Mouse (Mus musculus): ENCODE data around the gene Zfp280c.

The Zfp280c gene

GRCm38 (mm10) chrX:48594099-48594760, at the start of gene Zfp280c:
Gene Zfp280c, minus strand, starts transcription at chrX:48594504.
- CTCF ChIA-PET, result no interaction called here

GRCm38 (mm10) chrX:48637032-48637431, 42.7 kb upstream of the Zfp280c start:
- CTCF ChIA-PET, result no interaction called here

- CTCF ChIA-PET, result no interaction called here
Measured at GRCm38 (mm10) chrX:48624054-48624420, 29.7 kb upstream of the Zfp280c start.

DNA sequence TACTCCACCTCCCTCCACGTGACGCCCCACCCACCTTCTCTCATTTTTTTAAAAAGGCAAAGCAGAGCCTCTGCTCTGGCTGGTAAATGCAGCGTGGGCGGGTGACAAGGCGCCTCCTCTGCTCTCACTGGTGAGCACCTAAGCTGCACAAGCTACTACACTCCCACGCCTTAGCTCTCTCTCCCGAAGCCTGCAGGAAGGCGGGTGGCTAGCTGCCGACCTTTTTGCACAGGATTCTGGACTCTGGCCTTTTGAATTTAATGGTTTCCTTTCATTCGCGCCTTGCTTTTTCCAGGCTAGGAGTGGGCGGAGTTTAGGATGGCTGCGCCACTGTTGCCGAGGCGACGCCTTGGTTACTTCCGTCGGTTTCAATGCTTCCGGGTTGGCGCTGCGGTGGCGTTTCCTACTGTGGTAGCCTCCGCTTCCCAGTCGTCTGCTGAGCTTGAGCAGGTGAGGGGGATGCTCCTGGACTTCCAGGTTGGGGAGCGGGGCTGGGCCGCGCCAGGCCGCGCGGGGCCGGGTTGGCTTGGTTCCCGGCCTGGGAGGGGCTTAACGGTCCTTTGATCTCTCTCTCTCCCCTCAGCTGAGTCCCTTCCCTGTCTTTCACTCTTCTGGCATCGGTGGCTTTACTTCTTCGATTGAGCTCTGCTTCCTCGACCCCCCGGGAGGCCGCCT, 29.2 kb upstream of the Zfp280c start, which contains the start of gene Slc25a14:
Gene Slc25a14 (plus strand): TSS at position 35 of the 675 bp plus-strand sequence.
- CTCF ChIA-PET, result no interaction called here

DNA sequence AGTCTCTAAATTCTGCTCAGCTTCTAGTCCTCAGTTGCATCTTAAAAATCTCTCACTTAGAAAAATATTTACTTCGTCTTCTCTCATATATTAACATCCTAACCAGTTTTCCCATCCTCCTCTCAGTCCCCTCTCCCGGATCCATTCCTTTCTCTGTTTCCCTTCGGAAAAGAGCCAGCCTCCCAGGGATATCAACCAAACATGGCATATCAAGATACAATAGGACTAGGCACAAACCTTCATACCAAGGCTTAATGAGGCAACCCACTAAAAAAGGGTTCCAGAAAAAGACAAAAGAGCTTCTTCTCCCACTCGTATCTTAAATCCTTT, 28.7 kb upstream of the Zfp280c start:
- CTCF ChIA-PET, result no interaction called here

- CTCF ChIA-PET, result no interaction called here
Measured at GRCm38 (mm10) chrX:48604872-48605271, 10.6 kb upstream of the Zfp280c start.

- CTCF ChIA-PET, result no interaction called here
Measured at GRCm38 (mm10) chrX:48596906-48597305, 2.6 kb upstream of the Zfp280c start.

DNA sequence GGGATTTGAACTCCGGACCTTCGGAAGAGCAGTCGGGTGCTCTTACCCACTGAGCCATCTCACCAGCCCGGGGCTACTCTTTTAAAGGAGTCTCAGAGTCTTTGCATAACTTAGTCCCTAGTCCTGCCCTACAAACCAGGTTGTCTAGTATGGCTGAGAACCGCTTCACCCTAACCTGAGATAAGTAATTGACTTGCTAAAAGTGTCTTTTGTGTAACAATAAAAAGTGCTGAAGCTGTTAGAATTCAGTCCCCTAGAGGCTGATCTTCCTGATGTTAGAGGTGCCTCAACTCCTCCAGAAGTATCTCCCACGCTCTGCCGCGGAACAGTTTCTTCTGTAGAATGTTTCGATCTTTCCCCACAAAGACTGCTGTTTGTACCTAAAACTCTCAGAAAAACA, 1.7 kb upstream of the Zfp280c start:
- CTCF ChIA-PET, result no interaction called here

- CTCF ChIA-PET, result no interaction called here
Measured at GRCm38 (mm10) chrX:48593721-48594098, 594 bp downstream of the Zfp280c start.

DNA sequence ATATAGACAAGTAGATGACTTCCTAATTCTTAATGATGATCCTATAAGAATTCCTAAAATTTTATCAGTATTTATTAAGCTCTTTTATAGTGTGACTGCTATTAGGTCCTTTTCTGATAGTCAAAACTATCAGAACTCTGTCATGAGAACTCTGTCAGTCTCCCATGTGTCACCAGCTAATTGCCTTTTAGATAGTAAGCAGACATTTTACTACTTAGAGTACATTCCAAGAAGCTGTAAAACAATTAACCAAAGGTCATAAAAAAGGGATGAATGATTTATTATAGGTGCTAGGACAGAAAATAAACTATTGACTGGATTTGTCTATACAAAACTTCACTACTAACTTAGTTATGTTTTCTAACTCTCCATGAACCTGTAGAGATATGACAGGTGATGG, 11.0 kb downstream of the Zfp280c start:
- CTCF ChIA-PET, result no interaction called here

GRCm38 (mm10) chrX:48532175-48532574, 62.1 kb downstream of the Zfp280c start:
- CTCF ChIA-PET, result no interaction called here

GRCm38 (mm10) chrX:48526435-48526834, 67.9 kb downstream of the Zfp280c start:
- CTCF ChIA-PET, result interaction anchor here (0.6 kb wide), 1 partner anchor 245 kb away, joined by 3 read pairs; no protein-coding TSS in a partner anchor

- CTCF ChIA-PET, result no interaction called here
Measured at GRCm38 (mm10) chrX:48525866-48526265, 68.4 kb downstream of the Zfp280c start.

- CTCF ChIA-PET, result no interaction called here
Measured at GRCm38 (mm10) chrX:48525332-48525731, 69.0 kb downstream of the Zfp280c start.

GRCm38 (mm10) chrX:48523512-48523911, 70.8 kb downstream of the Zfp280c start:
- CTCF ChIA-PET, result no interaction called here

DNA sequence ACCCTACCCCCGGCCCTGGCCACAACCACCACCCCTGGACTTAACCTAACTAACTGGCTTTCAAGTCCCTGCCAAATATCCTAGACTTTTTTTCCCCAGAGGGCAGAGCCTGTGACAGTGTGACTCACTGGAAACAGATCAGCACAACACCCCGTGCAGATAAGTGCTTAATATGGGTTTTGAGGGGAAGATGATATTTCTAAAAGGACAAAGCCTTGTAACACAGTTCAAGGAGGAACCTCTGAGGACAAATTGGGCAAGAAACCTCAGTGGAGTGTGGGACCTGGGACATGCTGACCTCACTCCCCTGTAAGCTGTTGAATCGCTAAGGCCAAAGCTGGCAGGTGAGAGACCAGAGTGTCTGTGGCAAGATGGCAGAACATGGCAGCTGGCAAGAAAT, 72.7 kb downstream of the Zfp280c start:
- CTCF ChIA-PET, result no interaction called here

DNA sequence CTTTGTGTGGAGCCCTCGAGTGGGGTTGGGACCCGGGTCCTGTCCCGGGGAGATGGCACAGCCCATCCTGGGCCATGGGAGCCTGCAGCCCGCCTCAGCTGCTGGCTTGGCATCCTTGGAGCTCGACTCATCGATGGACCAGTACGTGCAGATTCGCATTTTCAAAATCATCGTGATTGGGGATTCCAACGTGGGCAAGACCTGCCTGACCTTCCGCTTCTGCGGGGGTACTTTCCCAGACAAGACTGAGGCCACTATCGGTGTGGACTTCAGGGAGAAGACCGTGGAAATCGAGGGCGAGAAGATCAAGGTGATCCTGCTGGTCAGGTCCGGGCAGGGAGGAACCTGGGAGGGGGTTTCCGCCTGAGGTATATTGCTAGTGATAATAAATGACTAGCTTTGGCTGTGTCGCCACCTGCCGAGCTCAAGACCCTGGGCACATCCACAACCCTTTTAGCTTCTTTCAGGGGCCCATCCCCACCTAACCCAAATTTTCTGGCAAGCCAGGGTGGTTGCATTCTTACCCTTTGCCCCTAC, 74.7 kb downstream of the Zfp280c start:
- CTCF ChIA-PET, result no interaction called here

DNA sequence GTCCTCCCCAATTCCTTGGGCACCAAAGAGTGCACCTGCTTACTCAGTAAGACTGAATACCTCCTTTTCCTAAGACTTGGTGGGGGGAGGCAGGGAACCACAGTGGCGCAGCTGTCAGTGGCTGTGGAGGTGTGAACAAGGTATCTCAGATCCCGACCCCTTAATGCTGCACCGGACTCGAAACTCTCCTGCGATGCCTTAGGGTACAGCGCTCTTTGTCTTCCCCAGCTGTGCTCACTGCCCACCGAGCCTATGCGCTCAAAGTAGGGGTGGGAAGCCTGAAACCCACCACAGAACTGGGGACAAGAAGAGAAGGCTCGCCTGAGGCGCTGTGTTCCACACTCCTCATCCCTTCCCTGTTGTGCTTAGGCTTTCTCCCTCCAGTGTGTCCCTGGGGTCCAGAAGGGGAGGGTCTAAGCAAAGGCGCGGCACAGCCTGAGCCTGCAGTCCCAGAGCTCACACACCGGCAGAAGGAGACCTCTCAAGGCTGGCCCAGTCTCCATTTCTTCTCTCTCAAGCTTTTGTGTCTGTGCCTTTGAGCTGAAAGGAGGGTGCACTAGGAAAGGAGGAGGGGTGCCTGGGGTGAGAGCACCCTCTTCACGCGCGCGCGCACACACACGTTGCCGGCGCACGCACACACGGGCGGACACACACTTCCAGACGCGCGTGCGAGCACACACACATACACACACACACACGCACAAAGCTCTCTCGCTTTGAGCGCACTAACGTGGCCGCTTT, 75.3 kb downstream of the Zfp280c start, which contains the start of gene Rab33a:
Gene Rab33a (plus strand): TSS at position 478 of the 741 bp plus-strand sequence.
- CTCF ChIA-PET, result interaction anchor here (0.6 kb wide), 1 partner anchor 158 kb away, joined by 3 read pairs; no protein-coding TSS in a partner anchor

GRCm38 (mm10) chrX:48518211-48518807, 76.0 kb downstream of the Zfp280c start:
- CTCF ChIA-PET, result no interaction called here

DNA sequence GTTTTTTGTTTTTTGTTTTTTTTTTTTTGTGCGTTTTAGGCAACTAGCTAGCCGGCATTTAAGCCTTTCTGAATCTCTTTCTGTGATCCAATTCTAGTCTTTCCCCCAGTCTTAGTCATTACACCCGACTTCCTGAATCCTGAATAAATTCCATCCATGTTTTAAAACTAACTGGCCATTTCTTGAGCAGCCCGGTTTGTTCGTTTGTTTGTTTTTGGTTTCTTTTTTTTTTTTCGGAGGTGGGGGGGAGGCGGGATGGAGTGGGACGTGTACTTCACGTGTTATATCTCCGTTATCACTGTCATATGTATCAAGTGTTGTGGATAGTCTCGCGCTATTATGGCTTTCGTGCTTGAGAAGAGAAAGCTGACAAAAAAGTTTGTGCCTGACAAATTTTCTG, 80.5 kb downstream of the Zfp280c start:
- CTCF ChIA-PET, result no interaction called here

DNA sequence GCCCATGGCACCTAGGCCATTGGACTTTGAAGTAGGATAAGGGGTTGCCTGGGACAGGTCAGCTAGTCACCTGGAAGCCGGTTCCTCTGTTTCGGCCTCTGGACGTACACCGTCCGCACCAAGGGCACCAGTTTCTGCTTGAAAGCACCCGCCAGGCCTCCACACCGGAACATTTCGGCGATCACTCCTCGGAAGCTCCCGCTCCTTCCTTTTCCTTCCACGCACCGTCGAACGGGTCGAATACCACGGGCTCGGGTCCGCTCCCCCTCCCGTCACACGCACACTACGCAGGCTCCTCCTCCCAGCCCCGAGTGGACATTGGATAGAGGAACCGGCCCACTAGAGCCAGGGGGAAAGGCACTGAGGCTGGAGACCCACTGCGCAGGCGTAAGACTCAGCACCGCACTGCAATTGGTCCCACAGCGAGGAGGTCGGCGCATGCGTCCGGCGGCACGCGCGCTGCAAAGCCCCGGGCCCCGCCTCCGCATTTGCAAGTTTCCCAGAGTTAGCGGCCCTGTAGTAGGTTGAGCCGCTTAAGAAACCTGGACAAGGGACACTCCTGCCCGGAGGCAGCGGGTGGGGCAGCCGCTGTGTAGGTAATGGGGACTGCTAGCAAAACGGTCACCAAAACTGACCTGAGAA, 81.0 kb downstream of the Zfp280c start, which contains the start of gene Aifm1:
Gene Aifm1 (minus strand): TSS at position 398 of the 642 bp plus-strand sequence.
- CTCF ChIA-PET, result no interaction called here

DNA sequence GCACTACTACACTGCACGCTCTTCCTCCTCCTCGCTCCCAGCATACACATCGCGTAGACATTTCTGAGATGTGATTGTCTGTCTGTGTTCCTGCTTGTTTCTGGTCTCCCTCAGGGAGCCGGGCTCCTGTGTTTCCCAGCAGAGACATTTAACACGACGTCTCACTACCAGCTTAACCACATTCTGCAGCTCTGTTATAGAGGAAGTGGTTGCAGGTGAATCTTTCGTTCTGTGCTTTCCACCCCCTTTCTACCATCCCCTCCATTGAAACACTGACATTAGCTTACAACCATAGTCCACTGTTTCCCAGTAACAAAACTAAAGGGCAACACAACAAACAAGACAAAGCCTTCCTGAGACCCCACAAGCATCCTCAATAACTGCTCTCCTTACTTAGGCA, 100.5 kb downstream of the Zfp280c start:
- CTCF ChIA-PET, result no interaction called here

All from spleen, embryonic (tissue).